Mouse (Mus musculus) olfactory bulb, adult 2 months (tissue): ENCODE data around the gene Gm7138.

Experiments
- CTCF ChIP-seq: fragments of 200-500 bp; IDR thresholded peaks from 2 replicates; pipeline ENCODE4 v1.5.1; 2012; ENCODE audit warnings: low read depth, mild to moderate bottlenecking, low read length, moderate library complexity; ENCODE audit not compliant: insufficient read depth
- POLR2A ChIP-seq: fragments of 200-500 bp; IDR thresholded peaks from 2 replicates; pipeline ENCODE4 v1.6.1; 2012; ENCODE audit warnings: mild to moderate bottlenecking, low read depth, low read length, moderate library complexity; ENCODE audit not compliant: insufficient read depth

- TF ChIP-seq CTCF (no peak), POLR2A (no peak)
Measured at GRCm38 (mm10) chr10:77797677-77798076, 20.9 kb upstream of the Gm7138 start.
